Mouse (Mus musculus) common myeloid progenitor, adult 5-6 weeks (primary cell): ENCODE data around the gene Fmn2. TPM values are rescaled to one million over a fixed set of nuclear protein-coding genes. Genes with fewer than 3 reads are reported as not detected.

Experiments
- ATAC-seq: replicated peaks from 2 replicates; pipeline ENCODE4 v1.8.0; 2016; ENCODE audit warnings: low read depth, mild to moderate bottlenecking, moderate TSS enrichment, inconsistent platforms; ENCODE audit not compliant: poor library complexity, severe bottlenecking
- total RNA-seq: library from RNA; stranded (forward); fragments of 200-1000, 187-1606 nt; gene quantifications from 2 replicates; pipeline ENCODE4 v1.2.3, GENCODE M21; 2017

Gene Fmn2
- total RNA-seq, 1 experiment from 2014 or later: 0.59 TPM

DNA sequence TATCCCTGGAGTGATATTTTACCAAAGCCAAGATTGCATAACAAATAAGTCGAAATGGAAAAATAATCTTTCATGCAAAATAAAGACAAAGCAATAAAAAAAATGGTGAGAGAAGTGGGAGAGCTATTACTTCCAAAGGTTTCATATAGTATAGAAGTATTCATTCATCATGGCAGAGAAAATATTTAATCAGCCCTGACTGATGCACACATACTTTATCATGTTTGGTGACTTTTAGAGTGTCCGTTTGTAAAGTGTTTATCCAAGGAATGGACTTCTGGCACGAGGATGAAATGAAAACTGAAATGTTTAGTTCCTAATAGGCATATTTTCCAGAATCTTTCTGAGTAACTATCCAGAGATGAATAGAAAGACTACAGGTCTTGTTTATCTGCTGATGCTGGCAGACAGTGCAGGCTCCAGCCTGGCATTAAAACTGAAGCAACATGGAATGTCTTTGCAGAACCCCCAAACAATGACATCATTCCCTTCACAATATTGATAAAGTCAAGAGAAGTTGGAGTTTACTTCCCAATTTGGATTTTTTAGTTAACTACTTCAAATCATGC lies 249.4 kb downstream of the Fmn2 start:
- ATAC-seq: no peak

DNA sequence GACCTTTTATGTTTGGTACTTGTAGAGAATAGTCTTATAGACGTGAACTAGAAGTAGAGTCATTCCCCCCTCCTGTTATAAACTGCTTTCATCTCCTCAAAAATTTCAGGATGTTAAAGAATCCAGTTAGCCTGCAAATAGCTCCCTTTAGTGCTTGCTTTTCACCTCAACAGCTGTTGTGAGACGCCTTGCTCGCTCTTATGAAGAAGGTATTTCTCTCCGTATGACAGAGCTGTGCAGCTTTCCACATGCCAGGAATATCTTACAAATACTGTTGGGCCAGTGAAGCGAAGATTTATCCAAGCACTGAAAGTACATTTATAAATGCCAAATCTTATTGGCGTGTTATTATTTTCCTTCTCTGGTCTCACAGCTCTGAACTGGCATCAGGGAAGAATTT lies 257.7 kb downstream of the Fmn2 start:
- ATAC-seq: no peak

DNA sequence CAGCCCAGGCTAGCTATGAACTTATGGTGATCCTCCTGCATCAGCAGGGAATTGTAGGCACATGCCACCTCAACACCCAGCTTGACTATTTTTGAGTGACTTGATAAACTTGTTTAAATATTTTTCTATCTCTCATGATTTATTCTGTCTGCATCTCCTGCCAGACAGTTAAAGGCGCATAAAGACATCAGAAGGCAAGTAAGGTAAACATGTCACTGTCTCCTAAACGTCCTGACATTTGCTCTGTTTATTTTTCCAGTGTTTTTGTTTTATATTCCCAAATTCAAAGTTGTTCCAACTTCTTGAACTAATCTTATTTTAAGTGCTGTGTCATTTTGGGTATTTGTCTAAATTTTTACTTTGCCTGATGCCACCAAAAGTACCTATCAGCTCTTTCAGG lies 264.1 kb downstream of the Fmn2 start:
- no peak for ATAC-seq

- ATAC-seq: no peak
Observed at GRCm38 (mm10) chr1:174766852-174767251, 265.2 kb downstream of the Fmn2 start.

- no peak for ATAC-seq
Observed at GRCm38 (mm10) chr1:174771871-174772281, 270.3 kb downstream of the Fmn2 start.

GRCm38 (mm10) chr1:174781037-174781436 lies 279.4 kb downstream of the Fmn2 start:
- ATAC-seq: no peak

- ATAC-seq: no peak
Observed at GRCm38 (mm10) chr1:174788617-174789016, 287.0 kb downstream of the Fmn2 start.

DNA sequence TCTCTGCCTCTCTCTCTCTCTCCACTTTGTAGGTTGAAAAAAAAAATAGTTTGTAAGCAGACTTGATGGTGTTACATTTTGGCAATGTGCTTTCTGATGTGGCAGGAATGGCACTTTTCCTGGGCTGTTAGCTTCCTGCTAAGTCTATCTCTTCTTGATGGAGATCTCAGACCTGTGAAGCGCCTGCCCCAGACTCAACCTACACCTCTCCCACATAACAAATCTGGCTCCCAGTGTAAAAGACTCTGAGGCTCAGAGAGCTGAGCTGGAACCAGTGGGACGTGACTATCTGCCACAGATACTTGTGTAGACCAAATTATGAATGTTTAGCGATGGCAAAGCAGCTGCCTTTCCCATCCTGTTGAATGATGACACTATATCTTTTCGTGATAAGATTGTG lies 310.2 kb downstream of the Fmn2 start:
- ATAC-seq: no peak

- ATAC-seq: no peak
Observed at GRCm38 (mm10) chr1:174826562-174826961, 324.9 kb downstream of the Fmn2 start.

GRCm38 (mm10) chr1:174836861-174837260 lies 335.2 kb downstream of the Fmn2 start:
- ATAC-seq: no peak

DNA sequence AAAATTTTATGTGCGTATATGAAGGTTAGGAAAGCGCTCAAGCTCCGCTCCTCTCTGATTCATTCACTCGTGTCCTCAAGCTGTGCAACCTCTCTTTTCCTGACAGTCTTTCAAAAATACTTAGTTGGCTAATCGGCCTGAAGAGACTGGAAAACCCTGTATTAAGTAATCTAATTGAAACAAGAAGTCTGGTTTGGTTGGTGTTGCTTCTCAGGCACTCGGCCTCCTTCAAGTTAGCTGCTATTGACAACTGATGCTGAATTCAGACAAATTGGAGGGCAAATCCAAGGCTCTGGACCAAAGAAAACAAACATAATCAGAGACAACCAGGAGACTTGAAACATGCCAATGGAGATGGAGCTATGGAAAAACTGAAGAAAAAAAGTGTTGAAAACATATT lies 343.2 kb downstream of the Fmn2 start:
- ATAC-seq: no peak

DNA sequence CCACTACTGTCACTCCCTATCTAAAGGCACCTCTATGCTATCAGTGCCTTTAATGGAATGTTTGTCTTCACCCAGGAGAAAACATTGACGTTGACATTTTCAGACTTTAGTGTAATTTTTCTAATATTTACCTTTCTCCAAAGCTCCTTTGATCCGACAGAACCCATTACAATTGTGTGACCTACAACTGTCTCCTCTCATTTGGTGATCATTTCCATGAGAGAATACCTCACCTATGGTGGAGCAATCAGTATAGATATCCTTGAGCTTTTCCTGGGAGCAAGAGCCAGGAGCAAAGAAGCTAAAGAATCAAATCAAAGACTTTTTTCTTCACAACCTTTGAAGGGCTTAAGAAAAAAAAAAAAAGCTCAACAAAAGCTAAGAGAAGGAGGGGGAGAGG lies 354.6 kb downstream of the Fmn2 start:
- no peak for ATAC-seq

GRCm38 (mm10) chr1:174860407-174861118 lies 358.9 kb downstream of the Fmn2 start:
- ATAC-seq: no peak

Other genes with a start within 250 kb of the Fmn2 start
- gene Olfr419, start 249.8 kb upstream of the Fmn2 start, total RNA-seq: 1.2 TPM in 1 of 2 replicates, not detected in the other
- not detected in 2 replicates for gene Mptx1, start 171.3 kb upstream of the Fmn2 start, total RNA-seq
- gene Olfr417, start 136.7 kb upstream of the Fmn2 start, total RNA-seq: 5.0 and 5.4 TPM in 2 replicates
- 3.1 and 4.5 TPM in 2 replicates for gene Olfr248, start 110.8 kb upstream of the Fmn2 start, total RNA-seq
- 1.6 and 3.2 TPM in 2 replicates for gene Olfr414, start 77.8 kb upstream of the Fmn2 start, total RNA-seq
- gene Olfr220, start 59.7 kb upstream of the Fmn2 start, total RNA-seq: not detected in 2 replicates